Mouse (Mus musculus) neural tube, embryonic 13.5 days (tissue): Measurements from ENCODE around the gene Bend6. TPM values are rescaled to one million over a fixed set of nuclear protein-coding genes. Genes with fewer than 3 reads are reported as not detected.
A peak's percentile ranks its signal among the peaks of the same experiment; 100 is the strongest.
"Not testable (repeated sequence)": the region's sequence is repeated elsewhere in the genome, so short reads cannot be mapped to it uniquely, and the experiment has no call there.

ENCODE experiments used
- ATAC-seq: fragments of 200-750 bp; cut with Nextera tagmentation; 2 replicates; pipeline ENCODE4 v1.8.0; 2017; ENCODE audit warnings: low read depth, mild to moderate bottlenecking, moderate TSS enrichment, moderate library complexity
- H3K27ac ChIP-seq: fragments of 300-500 bp; sonication (generic); replicated peaks from 2 replicates; pipeline ENCODE4 v1.5.1; 2015; ENCODE audit warnings: moderate library complexity, mild to moderate bottlenecking, inconsistent platforms
- H3K27me3 ChIP-seq: fragments of 300-500 bp; sonication (generic); 2 replicates; pipeline ENCODE4 v1.6.1; 2015; ENCODE audit warnings: mild to moderate bottlenecking, inconsistent platforms
- H3K36me3 ChIP-seq: fragments of 300-500 bp; sonication (generic); 2 replicates; pipeline ENCODE4 v1.6.1; 2015; ENCODE audit warnings: mild to moderate bottlenecking, inconsistent platforms
- H3K4me1 ChIP-seq: fragments of 300-500 bp; sonication (generic); replicated peaks from 2 replicates; pipeline ENCODE4 v1.6.1; 2015; ENCODE audit warnings: inconsistent platforms
- H3K4me2 ChIP-seq: fragments of 300-500 bp; sonication (generic); 2 replicates; pipeline ENCODE4 v1.6.1; 2015; ENCODE audit warnings: inconsistent platforms, mild to moderate bottlenecking, moderate library complexity
- H3K4me3 ChIP-seq: fragments of 300-500 bp; sonication (generic); 2 replicates; pipeline ENCODE4 v1.5.1; 2015; ENCODE audit warnings: mild to moderate bottlenecking, inconsistent platforms
- H3K9ac ChIP-seq: fragments of 300-500 bp; sonication (generic); 2 replicates; pipeline ENCODE4 v1.6.1; 2015; ENCODE audit warnings: moderate library complexity, mild to moderate bottlenecking, inconsistent platforms
- H3K9me3 ChIP-seq: fragments of 300-500 bp; sonication (generic); 2 replicates; pipeline ENCODE4 v1.6.1; 2016; ENCODE audit warnings: inconsistent platforms
- WGBS: fragments of 180-500 bp; shearing (Covaris S2); methylation state at CpG from one replicate; pipeline ENCODE4 v1.1.7; 2015; 5-methylcytosine and 5-hydroxymethylcytosine counted together
- polyA plus RNA-seq: library from polyadenylated mRNA; unstranded; fragments of >200 nt; fragmentation: Nextera tagmentation; extraction: Ambion mirVana; gene quantifications from 2 replicates; pipeline ENCODE4 v1.2.1, GENCODE M21; 2015

Bend6 gene
- polyA plus RNA-seq, 1 experiment from 2014 or later, result 21.3 TPM

DNA sequence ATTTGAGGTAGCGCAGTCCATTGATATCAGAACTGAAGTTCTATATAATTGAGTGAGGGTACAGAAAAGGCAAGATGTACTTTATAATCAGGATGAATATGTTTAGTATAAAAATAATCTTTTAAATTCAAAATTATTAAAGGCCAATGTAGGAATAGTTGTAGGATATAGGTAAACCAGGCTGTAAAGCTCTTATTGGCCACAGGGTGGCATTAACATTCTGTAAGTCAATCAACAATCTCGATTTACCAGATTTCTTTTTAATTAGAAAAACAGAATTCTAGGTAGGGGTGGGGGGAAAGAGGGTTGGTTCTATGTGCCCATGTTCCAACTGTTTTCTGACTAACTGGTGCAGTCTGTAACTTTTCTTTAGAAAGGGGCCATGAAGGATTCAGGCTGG lies 60.8 kb downstream of the Bend6 start:
- H3K36me3 ChIP-seq, result no peaks in the 10 kb centered on the region
- H3K9me3 ChIP-seq, result no peaks in the 10 kb centered on the region
- H3K4me2 ChIP-seq, result no peak overlapping the region
- 90% methylated on average over 2 of the region's 2 CpGs for WGBS
- H3K27ac ChIP-seq, result no peak overlapping the region
- ATAC-seq, result no peak
- no peaks in the 10 kb centered on the region for H3K4me1 ChIP-seq
- H3K4me3 ChIP-seq, result no peak overlapping the region
- no peak overlapping the region for H3K9ac ChIP-seq
- no peaks in the 10 kb centered on the region for H3K27me3 ChIP-seq

DNA sequence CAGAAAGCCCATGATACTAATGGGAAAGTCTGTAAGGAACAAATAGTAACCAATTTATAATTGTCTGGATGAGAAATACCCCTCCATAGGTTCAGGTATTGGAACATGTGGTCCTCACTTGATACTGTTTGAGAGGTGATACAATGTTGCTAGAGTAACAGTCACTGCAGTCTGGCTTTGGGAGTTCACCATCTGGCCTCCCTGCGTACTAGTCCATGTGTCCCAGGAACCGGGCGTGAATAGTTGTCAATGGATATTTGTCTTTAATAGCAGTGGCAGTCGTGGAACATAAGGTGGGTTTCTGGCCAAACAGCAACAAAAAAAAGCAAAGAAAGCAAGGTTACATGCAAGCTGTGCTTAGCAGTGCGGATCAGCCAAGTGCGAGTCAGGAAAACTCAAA lies 63.8 kb downstream of the Bend6 start:
- Histone ChIP-seq H3K9ac (no peak overlapping the region), H3K27me3 (no peaks in the 10 kb centered on the region), H3K4me1 (no peaks in the 10 kb centered on the region), H3K4me3 (no peak overlapping the region), H3K36me3 (no peaks in the 10 kb centered on the region), H3K9me3 (no peaks in the 10 kb centered on the region), H3K4me2 (no peak overlapping the region), H3K27ac (no peak overlapping the region)
- WGBS, result 68% methylated on average over 6 of the region's 6 CpGs
- ATAC-seq, result no peak

DNA sequence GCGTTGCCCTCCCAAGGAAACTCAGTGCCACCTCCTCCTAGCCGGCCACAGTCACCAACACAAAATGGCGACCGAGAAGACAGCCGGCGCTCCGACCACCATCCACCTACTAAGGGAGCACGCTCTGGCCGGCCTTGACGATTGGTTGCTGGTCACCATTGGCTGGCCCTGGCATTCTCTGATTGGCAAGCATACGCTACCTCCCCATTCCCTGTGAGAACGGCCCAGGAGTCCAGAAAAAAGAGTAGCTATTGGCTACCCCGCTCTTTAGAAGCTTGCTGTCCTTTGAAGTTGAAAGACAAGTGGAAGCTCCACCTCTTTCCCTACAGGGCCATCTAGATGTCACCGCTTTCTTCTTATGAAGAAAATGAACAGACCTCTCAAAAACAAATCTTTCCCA lies 68.7 kb downstream of the Bend6 start:
- not testable (repeated sequence) for H3K4me1 ChIP-seq, H3K36me3 ChIP-seq, ATAC-seq, H3K9me3 ChIP-seq, H3K27ac ChIP-seq, H3K4me2 ChIP-seq, H3K27me3 ChIP-seq, H3K9ac ChIP-seq, H3K4me3 ChIP-seq
- 94% methylated on average over 14 of the region's 14 CpGs for WGBS

DNA sequence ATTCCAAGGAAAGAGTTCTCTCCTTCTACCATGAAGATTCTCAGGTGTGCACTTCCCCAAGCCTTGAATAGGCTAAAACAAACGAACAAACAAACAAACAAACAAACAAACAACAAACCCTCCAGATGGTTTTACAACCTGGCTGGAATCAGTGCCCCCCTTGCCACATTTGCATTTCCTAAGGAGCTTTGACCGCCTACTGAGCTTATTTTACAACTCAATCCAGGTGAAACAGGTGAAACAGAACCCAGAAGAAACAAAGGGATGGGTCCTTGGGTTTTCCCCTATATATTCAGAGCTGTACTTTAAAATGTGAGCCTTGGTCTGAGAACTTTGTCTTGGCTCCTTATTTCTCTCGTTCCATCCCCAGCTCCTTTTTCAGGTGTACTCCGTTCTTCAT lies 77.0 kb downstream of the Bend6 start:
- H3K36me3 ChIP-seq, result no peaks in the 10 kb centered on the region
- 70% methylated on average over 4 of the region's 4 CpGs for WGBS
- H3K27me3 ChIP-seq, result no peaks in the 10 kb centered on the region
- no peak overlapping the region for H3K4me2 ChIP-seq
- H3K27ac ChIP-seq, result no peak overlapping the region
- 0 out of 2 replicates have a peak, but pooled peaks cover 8% of the 10 kb centered on the region for H3K9me3 ChIP-seq
- H3K4me3 ChIP-seq, result no peak overlapping the region
- H3K4me1 ChIP-seq, result no peaks in the 10 kb centered on the region
- no peak for ATAC-seq
- no peak overlapping the region for H3K9ac ChIP-seq

- Histone ChIP-seq H3K27ac (no peak overlapping the region), H3K27me3 (no peaks in the 10 kb centered on the region), H3K9ac (no peak overlapping the region), H3K4me3 (no peak overlapping the region), H3K4me2 (no peak overlapping the region), H3K4me1 (peaks cover 11% of the 10 kb centered on the region), H3K9me3 (no peaks in the 10 kb centered on the region), H3K36me3 (no peaks in the 10 kb centered on the region; the same call in 1 of the 2 replicates)
- ATAC-seq, result no peak
- 81% methylated on average over 2 of the region's 2 CpGs for WGBS
Measured at GRCm38 (mm10) chr1:33817931-33818330, 89.7 kb downstream of the Bend6 start.

GRCm38 (mm10) chr1:33813868-33814794 lies 93.5 kb downstream of the Bend6 start, which contains the start of gene Zfp451:
Gene Zfp451 (minus strand): TSS chr1:33814595.
- Histone ChIP-seq H3K4me2 (peak within 1 kb of the TSS; percentile 91), H3K36me3 (peaks cover 28% of the 10 kb centered on the region), H3K27ac (peak within 1 kb of the TSS; percentile 97), H3K4me1 (peaks cover 26% of the 10 kb centered on the region), H3K4me3 (peak within 1 kb of the TSS; percentile 99), H3K9ac (peak within 1 kb of the TSS; percentile 99), H3K9me3 (no peaks in the 10 kb centered on the region), H3K27me3 (no peaks in the 10 kb centered on the region)
- WGBS, result under 1% methylated on average over 85 of the region's 85 CpGs
- ATAC-seq, result peak; percentile 96

DNA sequence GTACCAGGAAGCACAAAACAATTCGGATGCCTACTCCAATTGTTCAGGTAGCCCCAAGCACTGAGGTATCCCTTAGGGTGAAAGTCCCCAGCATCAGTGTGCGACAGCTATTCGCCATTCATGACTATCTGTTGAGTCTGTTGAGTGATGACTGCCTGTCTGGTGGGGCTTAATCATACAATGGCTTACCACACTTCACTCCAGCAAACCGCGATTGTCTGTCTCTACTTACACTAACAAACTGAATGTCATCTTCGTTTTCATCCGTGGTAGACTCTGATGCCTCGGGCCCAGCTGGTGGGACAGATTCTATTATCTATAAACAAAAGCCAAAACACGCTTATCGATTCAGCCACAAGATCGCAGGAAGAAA lies 94.1 kb downstream of the Bend6 start:
- 9% methylated on average over 11 of the region's 11 CpGs for WGBS
- H3K4me2 ChIP-seq, result peak overlapping the region; percentile 91
- ATAC-seq, result 0 out of 2 replicates have a peak, but pooled peaks have one; percentile 2
- peaks cover 33% of the 10 kb centered on the region for H3K36me3 ChIP-seq
- peak overlapping the region; percentile 99 for H3K4me3 ChIP-seq
- peak overlapping the region; percentile 97 for H3K27ac ChIP-seq
- no peaks in the 10 kb centered on the region for H3K27me3 ChIP-seq
- peaks cover 26% of the 10 kb centered on the region for H3K4me1 ChIP-seq
- no peaks in the 10 kb centered on the region for H3K9me3 ChIP-seq
- H3K9ac ChIP-seq, result peak overlapping the region; percentile 99

- no peak for ATAC-seq
- WGBS, result 97% methylated on average over 2 of the region's 2 CpGs
- H3K36me3 ChIP-seq, result peaks cover 77% of the 10 kb centered on the region
- H3K4me3 ChIP-seq, result no peak overlapping the region
- H3K4me1 ChIP-seq, result no peaks in the 10 kb centered on the region; the same call in 1 of the 2 replicates
- H3K27ac ChIP-seq, result no peak overlapping the region
- no peak overlapping the region for H3K4me2 ChIP-seq
- no peaks in the 10 kb centered on the region for H3K27me3 ChIP-seq
- H3K9ac ChIP-seq, result no peak overlapping the region
- H3K9me3 ChIP-seq, result no peaks in the 10 kb centered on the region
Measured at GRCm38 (mm10) chr1:33803323-33803722, 104.3 kb downstream of the Bend6 start.

Other genes starting within 250 kb of the Bend6 start
- 21.5 and 23.5 TPM in 2 replicates for gene Prim2, start 238.0 kb downstream of the Bend6 start, polyA plus RNA-seq
- 23.5 and 29.1 TPM in 2 replicates for gene Rab23, start 187.9 kb downstream of the Bend6 start, polyA plus RNA-seq
- gene Bag2, start 150.0 kb downstream of the Bend6 start, polyA plus RNA-seq, result 17.6 and 22.9 TPM in 2 replicates
- 35.0 and 41.6 TPM in 2 replicates for gene Zfp451, start 93.2 kb downstream of the Bend6 start, polyA plus RNA-seq
- 41.3 and 44.4 TPM in 2 replicates for gene Dst, start 409 bp upstream of the Bend6 start, polyA plus RNA-seq